Mouse (Mus musculus) thymus, adult 2 months (tissue): Measurements from ENCODE around the gene Myh3.

ENCODE experiments used
- CTCF ChIP-seq: fragments of 200-500 bp; IDR thresholded peaks from 2 replicates; pipeline ENCODE4 v1.5.1; 2012; ENCODE audit warnings: mild to moderate bottlenecking, control low read depth, low read length, moderate library complexity, borderline replicate concordance; ENCODE audit not compliant: control insufficient read depth, poor library complexity, insufficient read depth; ENCODE audit errors: extremely low read depth
- POLR2A ChIP-seq: fragments of 200-500 bp; IDR thresholded peaks from 2 replicates; pipeline ENCODE4 v1.6.1; 2012; ENCODE audit warnings: mild to moderate bottlenecking, low read length, control low read depth, moderate library complexity; ENCODE audit not compliant: control insufficient read depth, poor library complexity, insufficient read depth; ENCODE audit errors: extremely low read depth

- TF ChIP-seq POLR2A (no peak), CTCF (no peak)
These were observed 41.9 kb upstream of the Myh3 start for GRCm38 (mm10) chr11:67036229-67036628.
